Mouse (Mus musculus) heart, postnatal 0 days (tissue): ENCODE data around the gene Card11. TPM values are rescaled to one million over a fixed set of nuclear protein-coding genes. Genes with fewer than 3 reads are reported as not detected.

ENCODE experiments used
- ATAC-seq: fragments of 200-750 bp; cut with Nextera tagmentation; 2 replicates; pipeline ENCODE4 v1.8.0; 2017; ENCODE audit warnings: low read depth, moderate number of reproducible peaks, moderate library complexity; ENCODE audit not compliant: insufficient read depth
- DNase-seq: peaks from one replicate; pipeline ENCODE4 v3.0.0-alpha.2; 2016; ENCODE audit warnings: low spot score
- H3K27ac ChIP-seq: fragments of 300-500 bp; sonication (generic); 2 replicates; pipeline ENCODE4 v1.5.1; 2014; ENCODE audit warnings: low read depth, mild to moderate bottlenecking
- H3K27me3 ChIP-seq: fragments of 300-500 bp; sonication (generic); 2 replicates; pipeline ENCODE4 v1.6.1; 2014; ENCODE audit warnings: low read length, mixed read lengths; ENCODE audit not compliant: control insufficient read depth, insufficient read depth
- H3K36me3 ChIP-seq: fragments of 300-500 bp; sonication (generic); replicated peaks from 2 replicates; pipeline ENCODE4 v1.6.1; 2014; ENCODE audit warnings: low read length, mixed read lengths; ENCODE audit not compliant: control insufficient read depth, insufficient read depth
- H3K4me1 ChIP-seq: fragments of 300-500 bp; sonication (generic); 2 replicates; pipeline ENCODE4 v1.6.1; 2014; ENCODE audit warnings: antibody characterized with exemption; ENCODE audit not compliant: control insufficient read depth, insufficient read depth
- H3K4me2 ChIP-seq: fragments of 300-500 bp; sonication (generic); 2 replicates; pipeline ENCODE4 v1.6.1; 2014; ENCODE audit warnings: low read depth, mild to moderate bottlenecking, low read length, moderate library complexity
- H3K4me3 ChIP-seq: fragments of 300-500 bp; sonication (generic); 2 replicates; pipeline ENCODE4 v1.5.1; 2014; ENCODE audit warnings: low read depth, low read length
- H3K9ac ChIP-seq: fragments of 300-500 bp; sonication (generic); replicated peaks from 2 replicates; pipeline ENCODE4 v1.6.1; 2014; ENCODE audit warnings: low read depth, low read length, mixed read lengths
- H3K9me3 ChIP-seq: fragments of 300-500 bp; sonication (generic); replicated peaks from 2 replicates; pipeline ENCODE4 v1.6.1; 2016; ENCODE audit warnings: low read length; ENCODE audit not compliant: control insufficient read depth
- CTCF ChIP-seq: IDR thresholded peaks from 2 replicates; pipeline ENCODE4 v1.5.1; 2016; ENCODE audit warnings: antibody characterized with exemption, control low read depth, low read depth
- EP300 ChIP-seq: IDR thresholded peaks from 2 replicates; pipeline ENCODE4 v1.6.1; 2016; ENCODE audit warnings: antibody characterized with exemption, low read depth
- WGBS: fragments of 180-500 bp; shearing (Covaris S2); extraction: QIAGEN DNeasy Blood & Tissue Kit; methylation state at CpG from one replicate; pipeline ENCODE4 v1.1.7; 2014; 5-methylcytosine and 5-hydroxymethylcytosine counted together
- polyA plus RNA-seq: library from polyadenylated mRNA; unstranded; fragments of >200 nt; fragmentation: Nextera tagmentation; extraction: Ambion mirVana; gene quantifications from 2 replicates; pipeline ENCODE4 v1.2.1, GENCODE M21; 2015
- total RNA-seq: library from RNA; depleted of rRNA; stranded (reverse); fragments of >200 nt; gene quantifications from 2 replicates; pipeline ENCODE4 v1.2.3, GENCODE M21; 2014; ENCODE audit warnings: low replicate concordance; rRNA removed

The Card11 gene
- total RNA-seq (0.08 TPM in 1 of 2 replicates, not detected in the other), polyA plus RNA-seq (0.30 and 0.45 TPM in 2 replicates)

DNA sequence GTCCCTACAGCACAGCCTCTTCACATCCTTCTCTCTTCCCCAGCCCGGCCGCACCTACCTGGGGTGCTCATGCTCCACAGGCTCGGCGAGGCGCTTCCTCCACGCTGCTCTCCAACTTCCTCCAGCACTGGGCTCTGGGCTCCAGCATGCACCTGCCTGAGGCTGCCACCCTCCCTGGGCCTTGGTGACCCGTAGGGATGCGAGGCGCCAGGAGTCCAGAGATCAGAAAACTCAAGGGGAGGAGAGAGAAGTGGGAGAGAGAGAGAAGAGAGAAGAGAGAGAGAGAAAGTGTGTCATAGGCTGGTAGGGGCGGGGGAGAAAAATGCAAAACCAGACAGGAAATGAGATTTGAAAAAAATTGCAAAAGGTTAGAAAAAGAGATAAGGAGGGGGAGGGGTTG is at the start of gene Card11:
TSS of gene Card11 (minus strand) at position 234 of the 400 bp plus-strand sequence.
- no peak within 1 kb of the TSS; the same call in 1 of the 2 replicates for H3K4me2 ChIP-seq
- H3K27ac ChIP-seq: no peak within 1 kb of the TSS
- no peak for ATAC-seq
- DNase-seq: no peak
- no peak within 1 kb of the TSS; the same call in 1 of the 2 replicates for H3K4me3 ChIP-seq
- no peaks in the 10 kb centered on the region for H3K36me3 ChIP-seq
- H3K27me3 ChIP-seq: no peaks in the 10 kb centered on the region
- H3K9me3 ChIP-seq: no peaks in the 10 kb centered on the region
- WGBS: 57% methylated on average over 10 of the region's 10 CpGs
- H3K4me1 ChIP-seq: no peaks in the 10 kb centered on the region
- H3K9ac ChIP-seq: no peak within 1 kb of the TSS
- TF ChIP-seq EP300 (no peak), CTCF (no peak)

DNA sequence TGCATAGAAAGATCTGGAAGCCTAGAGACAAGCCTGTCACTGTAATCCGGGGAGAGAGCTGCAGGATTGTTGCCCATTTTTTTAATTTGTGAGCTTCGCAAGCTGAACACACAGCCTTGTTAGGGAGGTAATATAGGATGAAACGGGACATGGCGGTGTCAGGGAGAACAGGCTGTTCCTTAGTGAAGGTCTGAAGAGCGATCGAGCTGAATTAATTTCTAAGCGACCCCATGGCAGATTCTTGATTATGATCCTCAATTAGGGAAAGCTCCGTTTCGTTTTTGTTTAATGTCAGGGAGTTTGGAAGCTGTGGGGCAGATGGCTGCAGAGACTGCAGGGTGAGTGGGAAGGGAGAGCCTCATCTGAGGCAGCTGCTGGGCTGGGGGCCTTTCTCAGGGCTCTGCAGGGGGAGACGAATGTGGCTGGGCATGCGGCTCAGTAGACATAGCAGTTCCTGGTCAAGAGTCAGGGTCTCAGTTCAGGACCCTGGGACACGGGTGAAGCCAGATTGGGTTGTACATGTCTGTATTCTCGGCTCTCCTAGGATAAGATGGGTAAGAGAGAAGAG is 47.4 kb upstream of the Card11 start:
- no peaks in the 10 kb centered on the region for H3K27me3 ChIP-seq
- H3K4me1 ChIP-seq: no peaks in the 10 kb centered on the region
- H3K36me3 ChIP-seq: no peaks in the 10 kb centered on the region
- DNase-seq: no peak
- no peak for ATAC-seq
- no peak overlapping the region for H3K4me2 ChIP-seq
- H3K4me3 ChIP-seq: no peak overlapping the region
- no peak overlapping the region for H3K27ac ChIP-seq
- WGBS: 79% methylated on average over 13 of the region's 13 CpGs
- peaks cover 14% of the 10 kb centered on the region; the same call in 1 of the 2 replicates for H3K9me3 ChIP-seq
- TF ChIP-seq CTCF: no peak
- TF ChIP-seq EP300: no peak
- H3K9ac ChIP-seq: no peak overlapping the region

DNA sequence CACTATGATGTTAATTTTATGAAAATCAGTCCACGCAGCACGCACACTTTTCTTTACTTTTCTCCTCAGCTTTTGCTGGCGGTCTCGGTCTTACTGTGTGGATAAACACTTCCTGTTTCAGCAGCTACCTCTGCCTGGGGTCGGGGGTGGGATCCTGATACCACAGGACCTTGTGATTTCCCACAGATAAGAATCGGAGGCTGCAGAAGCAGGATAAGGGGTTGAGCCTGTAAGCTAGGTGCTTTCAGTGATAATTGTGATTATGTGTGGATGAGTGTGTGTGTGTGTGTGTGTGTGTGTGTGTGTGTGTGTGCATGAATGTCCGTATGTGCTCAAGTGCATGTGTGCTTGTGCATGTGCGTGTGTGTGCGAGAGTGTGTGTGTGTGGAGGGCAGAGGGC is 44.6 kb upstream of the Card11 start:
- H3K9me3 ChIP-seq: no peaks in the 10 kb centered on the region
- no peak overlapping the region for H3K4me2 ChIP-seq
- no peak overlapping the region for H3K9ac ChIP-seq
- ATAC-seq (no peak), DNase-seq (no peak)
- no peak overlapping the region for H3K4me3 ChIP-seq
- no peaks in the 10 kb centered on the region for H3K36me3 ChIP-seq
- TF ChIP-seq EP300: no peak
- TF ChIP-seq CTCF: no peak
- H3K4me1 ChIP-seq: no peaks in the 10 kb centered on the region
- 67% methylated on average over 9 of the region's 9 CpGs for WGBS
- H3K27ac ChIP-seq: no peak overlapping the region
- no peaks in the 10 kb centered on the region for H3K27me3 ChIP-seq

DNA sequence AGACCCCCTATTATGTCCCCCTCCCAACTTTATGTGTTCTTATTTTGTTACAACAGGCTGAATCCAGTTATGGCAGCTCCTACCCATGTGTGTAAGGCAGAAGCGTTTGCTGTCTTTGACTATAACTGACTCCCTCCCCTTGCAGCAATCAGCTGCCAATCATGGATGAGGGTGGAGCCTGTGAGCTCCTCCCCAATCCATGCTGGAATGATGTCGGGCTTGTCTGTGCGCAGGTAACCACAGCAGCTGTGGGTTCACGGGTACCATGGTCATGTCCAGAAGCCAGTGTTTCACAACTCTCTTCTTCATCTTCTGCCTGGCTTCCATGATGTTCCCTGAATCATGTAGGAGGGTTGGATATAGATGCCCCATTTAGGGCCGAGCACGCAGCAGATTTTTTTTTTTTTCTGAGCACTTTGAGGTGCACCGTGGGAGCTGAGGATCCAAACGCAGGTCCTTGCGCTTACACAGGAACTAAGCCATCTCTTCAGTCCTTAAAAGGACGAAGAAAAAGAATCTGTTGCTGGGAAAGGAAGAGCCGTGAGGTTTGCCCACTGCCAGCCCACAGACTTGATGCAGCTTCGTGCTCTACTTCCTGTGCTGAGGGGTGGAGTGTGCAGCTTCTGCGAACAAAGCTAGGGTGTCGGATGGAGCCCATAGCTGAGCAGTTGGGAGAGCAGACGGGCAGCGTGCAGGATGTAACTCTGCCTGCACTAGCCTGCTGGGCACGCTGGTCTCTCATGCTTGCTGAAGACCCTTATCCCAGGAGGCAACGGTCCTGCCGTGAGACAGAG is 43.5 kb upstream of the Card11 start:
- DNase-seq: no peak
- no peaks in the 10 kb centered on the region for H3K27me3 ChIP-seq
- H3K4me2 ChIP-seq: peak overlapping the region; percentile 20; the same call in 1 of the 2 replicates
- H3K4me1 ChIP-seq: no peaks in the 10 kb centered on the region
- H3K27ac ChIP-seq: no peak overlapping the region
- no peak overlapping the region for H3K9ac ChIP-seq
- H3K4me3 ChIP-seq: no peak overlapping the region
- ATAC-seq: no peak
- no peaks in the 10 kb centered on the region for H3K9me3 ChIP-seq
- 48% methylated on average over 19 of the region's 19 CpGs for WGBS
- TF ChIP-seq EP300: no peak
- TF ChIP-seq CTCF: no peak
- no peaks in the 10 kb centered on the region for H3K36me3 ChIP-seq

GRCm38 (mm10) chr5:141042406-141042805 is 42.0 kb upstream of the Card11 start:
- ATAC-seq: no peak
- TF ChIP-seq EP300: no peak
- no peak for TF ChIP-seq CTCF
- Histone ChIP-seq H3K36me3 (no peaks in the 10 kb centered on the region), H3K4me1 (no peaks in the 10 kb centered on the region), H3K27ac (no peak overlapping the region), H3K9ac (no peak overlapping the region), H3K4me2 (no peak overlapping the region), H3K9me3 (no peaks in the 10 kb centered on the region), H3K27me3 (no peaks in the 10 kb centered on the region), H3K4me3 (no peak overlapping the region)
- WGBS: 90% methylated on average over 4 of the region's 4 CpGs
- no peak for DNase-seq
